Mouse (Mus musculus): ENCODE measurements around the gene Gdf11. TPM values are rescaled to one million over a fixed set of nuclear protein-coding genes. Genes with fewer than 3 reads are reported as not detected.

Gdf11 gene
- polyA plus RNA-seq, 1 experiment from 2014 or later = 4.5 TPM

DNA sequence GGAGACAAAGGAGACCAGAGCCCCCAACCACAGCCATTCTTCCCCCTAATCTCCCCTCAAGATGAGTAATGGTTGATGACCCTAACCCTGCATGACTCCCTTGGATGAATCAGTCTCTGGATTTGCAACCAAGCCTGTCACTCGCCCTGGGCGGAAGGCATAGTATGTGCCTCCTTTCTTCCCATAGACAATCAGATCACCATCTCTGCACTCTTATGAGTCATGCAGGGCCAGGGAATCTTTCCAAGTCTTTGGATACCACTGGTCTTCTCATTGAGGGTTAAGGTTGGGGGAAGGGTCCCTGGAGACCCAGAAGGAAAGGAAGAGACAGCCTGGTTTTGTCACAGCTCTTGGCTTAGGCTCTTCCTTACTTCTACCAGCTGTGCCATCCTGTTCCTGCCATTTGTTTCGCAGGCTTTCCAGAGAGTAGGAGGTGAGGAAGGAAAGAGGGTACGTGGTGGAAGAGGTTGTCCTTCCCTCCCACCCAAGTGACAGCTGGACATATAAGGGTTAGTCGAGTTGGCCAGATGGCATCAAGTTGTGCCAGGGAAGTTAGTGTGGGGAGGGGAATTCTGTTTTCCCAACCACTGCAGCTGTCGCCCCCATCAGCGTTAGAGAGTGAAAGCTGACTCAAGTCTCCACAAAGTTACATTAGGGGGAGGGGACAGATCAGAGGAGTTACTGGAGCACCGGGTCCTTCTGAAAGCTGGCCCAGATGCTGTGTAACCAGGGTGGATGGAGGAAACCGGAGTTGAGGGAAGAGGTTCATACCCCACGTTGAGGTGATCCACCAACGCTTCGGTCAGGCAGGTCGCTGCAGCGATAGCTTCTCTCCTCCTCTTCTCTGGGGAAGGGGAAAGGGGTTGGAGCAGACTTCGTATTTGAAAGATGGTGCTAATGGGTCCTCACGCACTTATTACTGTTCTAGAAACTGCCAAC is 30.6 kb upstream of the Gdf11 start:
- Histone ChIP-seq H3K27ac (ENCODE audit: low read depth) (0 out of 2 replicates have a peak overlapping the region, but pooled peaks have one; percentile 16), H3K9ac (ENCODE audit: low read length) (peak overlapping the region; percentile 78; the same call in 1 of the 2 replicates), H3K9me3 (ENCODE audit: control insufficient read depth, low read length) (no peaks in the 10 kb centered on the region), H3K4me2 (ENCODE audit: low read length) (peak overlapping the region; percentile 70), H3K36me3 (ENCODE audit: control insufficient read depth, insufficient read depth, low read length) (peaks cover 14% of the 10 kb centered on the region), H3K27me3 (replicated peaks; ENCODE audit: control insufficient read depth, insufficient read depth, low read length) (no peaks in the 10 kb centered on the region), H3K4me1 (replicated peaks; ENCODE audit: control insufficient read depth, insufficient read depth, low read length) (peaks cover 20% of the 10 kb centered on the region), H3K4me3 (ENCODE audit: low read depth, low read length) (peak overlapping the region; percentile 92)
- 71% methylated on average over 16 of the region's 16 CpGs for WGBS
- no peak for DNase-seq (ENCODE audit: low spot score)
- ATAC-seq (replicated peaks; ENCODE audit: low FRiP score, low TSS enrichment, low read depth) = no peak

DNA sequence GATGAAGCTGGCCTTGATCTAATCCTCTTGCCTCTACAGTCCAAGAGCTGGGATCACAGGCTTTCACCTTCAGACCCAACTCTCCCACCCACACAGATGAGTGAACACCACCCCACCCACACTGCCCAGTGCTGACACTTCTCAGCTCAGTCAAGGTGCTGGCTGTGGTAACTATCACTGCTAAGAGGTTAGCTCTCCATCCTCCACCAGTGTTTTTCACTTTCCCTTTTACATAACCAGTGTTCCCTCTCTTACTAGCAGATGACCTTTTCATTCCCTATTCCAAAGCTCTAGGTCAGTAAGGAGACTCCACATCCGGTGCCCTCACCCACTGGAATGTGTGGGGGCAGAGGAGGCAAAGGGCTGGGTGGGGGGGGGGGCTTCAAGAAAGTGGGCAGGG is 29.7 kb upstream of the Gdf11 start:
- DNase-seq (ENCODE audit: low spot score) (no peak), ATAC-seq (replicated peaks; ENCODE audit: low FRiP score, low TSS enrichment, low read depth) (no peak)
- Histone ChIP-seq H3K4me1 (replicated peaks; ENCODE audit: control insufficient read depth, insufficient read depth, low read length) (peaks cover 20% of the 10 kb centered on the region), H3K9ac (ENCODE audit: low read length) (no peak overlapping the region), H3K27me3 (replicated peaks; ENCODE audit: control insufficient read depth, insufficient read depth, low read length) (no peaks in the 10 kb centered on the region), H3K27ac (ENCODE audit: low read depth) (peak overlapping the region; percentile 27; the same call in 1 of the 2 replicates), H3K4me3 (ENCODE audit: low read depth, low read length) (no peak overlapping the region), H3K36me3 (ENCODE audit: control insufficient read depth, insufficient read depth, low read length) (peaks cover 23% of the 10 kb centered on the region), H3K4me2 (ENCODE audit: low read length) (no peak overlapping the region), H3K9me3 (ENCODE audit: control insufficient read depth, low read length) (no peaks in the 10 kb centered on the region)
- WGBS = 45% methylated on average over 1 of the region's 1 CpGs

DNA sequence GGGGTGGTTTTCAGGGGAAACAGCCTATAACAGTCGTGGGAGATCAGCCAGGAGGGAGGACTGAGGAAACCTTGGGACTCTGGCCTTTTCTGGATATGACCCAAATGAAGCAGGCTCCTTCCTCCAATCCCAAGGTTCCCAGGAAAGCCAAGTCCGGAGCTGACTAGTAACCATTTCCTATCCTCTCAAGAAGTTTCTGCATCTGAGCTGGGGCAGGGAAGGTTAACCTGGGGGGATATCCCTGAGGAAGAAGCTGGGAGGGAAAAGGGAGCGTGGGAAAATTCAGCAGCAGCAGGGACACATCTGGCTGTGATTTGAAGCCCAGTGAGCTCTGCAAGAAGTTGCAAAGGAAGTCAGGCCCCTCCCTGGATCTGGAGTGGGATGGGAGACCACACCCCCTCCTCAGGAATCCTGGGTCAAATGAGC is 29.2 kb upstream of the Gdf11 start:
- H3K4me1 ChIP-seq (replicated peaks; ENCODE audit: control insufficient read depth, insufficient read depth, low read length) = peaks cover 20% of the 10 kb centered on the region
- H3K27ac ChIP-seq (ENCODE audit: low read depth) = peak overlapping the region; percentile 27; the same call in 1 of the 2 replicates
- no peak overlapping the region for H3K4me2 ChIP-seq (ENCODE audit: low read length)
- WGBS = 59% methylated on average over 3 of the region's 3 CpGs
- H3K4me3 ChIP-seq (ENCODE audit: low read depth, low read length) = no peak overlapping the region
- ATAC-seq (replicated peaks; ENCODE audit: low FRiP score, low TSS enrichment, low read depth) (no peak), DNase-seq (ENCODE audit: low spot score) (no peak)
- H3K27me3 ChIP-seq (replicated peaks; ENCODE audit: control insufficient read depth, insufficient read depth, low read length) = no peaks in the 10 kb centered on the region
- no peak overlapping the region for H3K9ac ChIP-seq (ENCODE audit: low read length)
- H3K36me3 ChIP-seq (ENCODE audit: control insufficient read depth, insufficient read depth, low read length) = peaks cover 25% of the 10 kb centered on the region
- no peaks in the 10 kb centered on the region for H3K9me3 ChIP-seq (ENCODE audit: control insufficient read depth, low read length)

DNA sequence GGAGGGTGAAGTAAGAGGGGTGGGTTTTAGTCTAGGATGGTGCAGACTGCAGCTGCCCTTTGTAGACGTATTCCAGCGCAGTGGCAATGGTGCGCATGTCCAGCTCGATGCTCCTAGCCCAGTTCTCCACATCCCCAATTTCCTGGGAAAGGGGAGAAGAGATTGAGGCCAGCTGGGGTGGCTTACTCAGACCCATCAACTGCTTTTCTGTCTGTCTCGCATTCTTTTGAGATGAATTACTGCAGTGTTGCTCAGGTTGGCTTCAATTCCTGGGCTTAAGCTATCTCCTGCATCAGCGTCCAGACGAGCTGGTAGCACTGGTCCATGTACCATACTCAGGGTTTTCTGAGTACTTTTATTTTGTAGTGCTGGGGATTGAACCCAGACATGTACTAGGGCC is 28.4 kb upstream of the Gdf11 start:
- H3K27me3 ChIP-seq (replicated peaks; ENCODE audit: control insufficient read depth, insufficient read depth, low read length) = no peaks in the 10 kb centered on the region
- DNase-seq (ENCODE audit: low spot score) = no peak
- no peaks in the 10 kb centered on the region for H3K9me3 ChIP-seq (ENCODE audit: control insufficient read depth, low read length)
- peaks cover 20% of the 10 kb centered on the region for H3K4me1 ChIP-seq (replicated peaks; ENCODE audit: control insufficient read depth, insufficient read depth, low read length)
- no peak overlapping the region for H3K9ac ChIP-seq (ENCODE audit: low read length)
- no peak overlapping the region for H3K27ac ChIP-seq (ENCODE audit: low read depth)
- no peak overlapping the region for H3K4me3 ChIP-seq (ENCODE audit: low read depth, low read length)
- ATAC-seq (replicated peaks; ENCODE audit: low FRiP score, low TSS enrichment, low read depth) = no peak
- no peak overlapping the region for H3K4me2 ChIP-seq (ENCODE audit: low read length)
- H3K36me3 ChIP-seq (ENCODE audit: control insufficient read depth, insufficient read depth, low read length) = peaks cover 32% of the 10 kb centered on the region
- 76% methylated on average over 7 of the region's 7 CpGs for WGBS

DNA sequence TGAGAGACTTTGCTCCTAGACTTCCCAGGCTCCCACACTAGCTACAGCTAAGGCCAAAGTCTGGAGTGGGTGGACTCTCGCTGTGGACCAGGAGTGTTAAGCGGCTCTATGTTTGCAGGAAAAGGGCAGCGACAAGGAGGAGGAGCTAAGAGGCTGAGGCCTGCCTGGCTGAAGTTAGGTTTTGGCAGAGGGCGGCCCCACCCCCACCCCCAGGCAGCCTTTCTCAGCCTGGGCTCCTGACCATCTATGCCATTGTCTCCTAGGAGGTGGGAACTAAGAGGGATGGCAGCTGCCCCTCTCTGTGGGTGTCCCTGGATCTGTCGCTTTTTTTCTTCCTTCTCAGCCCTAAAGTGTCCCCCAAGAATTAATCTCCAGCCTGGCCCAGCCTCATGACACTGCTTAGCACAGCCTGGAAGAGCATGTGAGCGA is 27.7 kb upstream of the Gdf11 start:
- WGBS = 23% methylated on average over 6 of the region's 6 CpGs
- H3K4me2 ChIP-seq (ENCODE audit: low read length) = no peak overlapping the region
- no peak overlapping the region for H3K9ac ChIP-seq (ENCODE audit: low read length)

DNA sequence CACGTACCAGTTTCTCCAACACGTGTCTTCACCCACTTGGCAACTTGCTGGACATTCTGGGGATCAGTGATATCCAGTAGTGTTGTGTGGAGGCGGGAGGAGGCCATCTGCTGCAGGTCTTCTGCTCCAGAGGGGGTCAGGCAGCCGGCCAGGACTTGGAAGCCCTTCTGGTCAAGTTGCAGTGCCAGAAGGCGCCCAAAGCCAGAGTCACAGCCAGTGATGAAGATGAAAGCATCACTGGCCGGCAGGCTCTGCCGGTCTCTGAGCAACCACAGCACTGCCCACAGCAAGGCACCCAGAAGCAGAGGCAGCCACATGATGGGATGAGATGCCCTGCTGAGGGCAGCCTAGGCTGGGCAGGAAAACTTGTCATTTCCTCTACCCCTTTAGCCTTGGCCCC is 26.7 kb upstream of the Gdf11 start:
- Histone ChIP-seq H3K36me3 (ENCODE audit: control insufficient read depth, insufficient read depth, low read length) (peaks cover 49% of the 10 kb centered on the region), H3K9me3 (ENCODE audit: control insufficient read depth, low read length) (no peaks in the 10 kb centered on the region), H3K4me1 (replicated peaks; ENCODE audit: control insufficient read depth, insufficient read depth, low read length) (peaks cover 15% of the 10 kb centered on the region), H3K27me3 (replicated peaks; ENCODE audit: control insufficient read depth, insufficient read depth, low read length) (no peaks in the 10 kb centered on the region), H3K9ac (ENCODE audit: low read length) (no peak overlapping the region), H3K27ac (ENCODE audit: low read depth) (no peak overlapping the region), H3K4me3 (ENCODE audit: low read depth, low read length) (no peak overlapping the region), H3K4me2 (ENCODE audit: low read length) (no peak overlapping the region)
- no peak for DNase-seq (ENCODE audit: low spot score)
- 82% methylated on average over 7 of the region's 7 CpGs for WGBS
- ATAC-seq (replicated peaks; ENCODE audit: low FRiP score, low TSS enrichment, low read depth) = no peak

More for the DNA sequence above, 27.7 kb upstream of the Gdf11 start:
- Histone ChIP-seq H3K4me1 (replicated peaks; ENCODE audit: control insufficient read depth, insufficient read depth, low read length) (peaks cover 20% of the 10 kb centered on the region), H3K9me3 (ENCODE audit: control insufficient read depth, low read length) (no peaks in the 10 kb centered on the region), H3K4me3 (ENCODE audit: low read depth, low read length) (no peak overlapping the region), H3K36me3 (ENCODE audit: control insufficient read depth, insufficient read depth, low read length) (peaks cover 39% of the 10 kb centered on the region), H3K27me3 (replicated peaks; ENCODE audit: control insufficient read depth, insufficient read depth, low read length) (no peaks in the 10 kb centered on the region), H3K27ac (ENCODE audit: low read depth) (no peak overlapping the region)
- ATAC-seq (replicated peaks; ENCODE audit: low FRiP score, low TSS enrichment, low read depth) = no peak
- DNase-seq (ENCODE audit: low spot score) = no peak

DNA sequence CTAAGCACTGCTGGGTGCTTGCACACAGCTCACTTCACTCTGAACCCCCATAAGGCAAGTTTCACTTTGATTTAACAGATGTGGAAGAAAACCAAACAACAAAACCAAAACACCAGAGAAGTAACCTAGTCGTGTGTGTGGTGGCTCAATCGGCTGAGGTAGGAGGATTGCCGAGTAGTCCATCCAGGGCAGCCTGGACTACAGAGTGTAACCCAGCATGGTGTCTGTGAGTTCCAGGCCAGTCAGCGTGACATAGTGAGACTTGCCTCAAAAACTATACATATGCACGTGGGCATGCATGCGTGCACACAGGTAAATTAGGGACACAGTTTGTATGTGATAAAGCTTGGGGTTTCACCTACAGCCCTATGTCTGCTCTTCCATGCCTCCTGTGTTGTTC is 25.9 kb upstream of the Gdf11 start:
- Histone ChIP-seq H3K27me3 (replicated peaks; ENCODE audit: control insufficient read depth, insufficient read depth, low read length) (no peaks in the 10 kb centered on the region), H3K27ac (ENCODE audit: low read depth) (no peak overlapping the region), H3K4me1 (replicated peaks; ENCODE audit: control insufficient read depth, insufficient read depth, low read length) (peaks cover 18% of the 10 kb centered on the region), H3K4me2 (ENCODE audit: low read length) (no peak overlapping the region), H3K9me3 (ENCODE audit: control insufficient read depth, low read length) (no peaks in the 10 kb centered on the region), H3K4me3 (ENCODE audit: low read depth, low read length) (no peak overlapping the region), H3K36me3 (ENCODE audit: control insufficient read depth, insufficient read depth, low read length) (peaks cover 53% of the 10 kb centered on the region), H3K9ac (ENCODE audit: low read length) (no peak overlapping the region)
- ATAC-seq (replicated peaks; ENCODE audit: low FRiP score, low TSS enrichment, low read depth) (no peak), DNase-seq (ENCODE audit: low spot score) (no peak)
- WGBS = 91% methylated on average over 6 of the region's 6 CpGs

DNA sequence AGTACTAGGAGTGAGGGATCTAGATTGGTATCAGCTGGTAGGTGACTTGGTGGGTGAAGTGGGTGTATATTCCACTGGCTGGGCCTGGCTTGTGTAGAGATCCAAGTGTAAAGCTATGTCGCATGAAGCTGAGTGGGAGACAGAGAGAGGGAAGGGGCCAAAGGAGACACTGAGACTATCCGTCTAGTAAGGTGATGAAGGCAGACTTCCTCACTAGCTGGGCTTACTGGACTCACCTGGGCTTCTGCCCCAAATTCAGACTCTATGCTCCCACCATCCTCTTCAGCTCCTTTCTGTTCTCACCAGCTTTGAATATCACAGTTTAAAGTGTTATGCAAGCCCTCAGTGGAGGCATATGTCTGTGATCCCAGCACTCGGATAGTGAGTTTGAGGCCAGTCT is 25.1 kb upstream of the Gdf11 start:
- Histone ChIP-seq H3K9me3 (ENCODE audit: control insufficient read depth, low read length) (no peaks in the 10 kb centered on the region), H3K36me3 (ENCODE audit: control insufficient read depth, insufficient read depth, low read length) (peaks cover 60% of the 10 kb centered on the region), H3K9ac (ENCODE audit: low read length) (no peak overlapping the region), H3K27ac (ENCODE audit: low read depth) (no peak overlapping the region), H3K4me1 (replicated peaks; ENCODE audit: control insufficient read depth, insufficient read depth, low read length) (peaks cover 13% of the 10 kb centered on the region), H3K27me3 (replicated peaks; ENCODE audit: control insufficient read depth, insufficient read depth, low read length) (no peaks in the 10 kb centered on the region), H3K4me3 (ENCODE audit: low read depth, low read length) (no peak overlapping the region), H3K4me2 (ENCODE audit: low read length) (no peak overlapping the region)
- DNase-seq (ENCODE audit: low spot score) (no peak), ATAC-seq (replicated peaks; ENCODE audit: low FRiP score, low TSS enrichment, low read depth) (no peak)
- 92% methylated on average over 3 of the region's 3 CpGs for WGBS
